Mouse (Mus musculus) cerebellum, adult 9-11 months (tissue): ENCODE measurements around the gene Ccdc28a.

ENCODE experiments used
- DNase-seq: peaks from one replicate; pipeline ENCODE4 v3.0.0; 2022

Ccdc28a gene

GRCm38 (mm10) chr10:18193221-18193620, 41.6 kb downstream of the Ccdc28a start:
- no peak for DNase-seq

DNA sequence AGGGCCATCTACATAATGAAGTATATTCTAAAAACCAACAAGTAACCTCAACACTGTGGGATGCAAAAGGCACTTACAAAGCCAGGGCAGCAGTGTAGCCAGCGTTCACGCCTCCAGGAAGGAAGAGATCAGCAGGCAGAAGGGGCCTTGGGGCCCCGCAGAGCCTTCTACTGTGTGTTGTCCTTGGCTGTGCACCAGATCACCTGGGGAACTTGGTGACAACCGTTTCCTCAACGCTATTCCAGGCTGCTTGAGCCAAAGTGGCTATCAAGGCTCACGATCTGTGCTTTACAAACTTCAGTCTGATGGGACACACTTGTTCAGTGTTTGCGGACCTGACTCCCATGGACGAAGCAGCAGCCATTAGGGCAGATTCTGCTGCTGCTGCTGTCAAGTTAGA, 43.1 kb downstream of the Ccdc28a start:
- no peak for DNase-seq

DNA sequence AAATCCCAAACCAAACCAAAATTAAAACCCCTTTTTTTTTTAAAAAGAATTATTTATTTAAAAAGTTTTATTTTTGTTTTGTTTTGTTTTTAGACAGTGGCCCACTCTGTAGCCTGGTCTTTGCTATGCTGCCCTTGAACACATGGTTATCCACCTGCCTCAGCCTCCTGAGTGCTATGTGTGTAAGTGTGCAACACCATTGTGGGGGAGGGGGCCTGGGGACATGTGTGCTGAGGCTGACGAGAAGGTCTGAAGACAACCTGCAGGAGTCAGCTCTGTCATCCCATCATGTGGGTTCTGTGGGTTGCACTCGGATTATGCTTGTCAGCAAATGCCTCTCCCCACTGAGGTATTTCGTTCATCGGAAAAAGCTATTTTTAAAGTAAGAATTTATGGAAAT, 45.3 kb downstream of the Ccdc28a start:
- DNase-seq, result no peak

- DNase-seq, result no peak
Observed at GRCm38 (mm10) chr10:18188564-18188963, 46.2 kb downstream of the Ccdc28a start.

- DNase-seq, result no peak
Observed at GRCm38 (mm10) chr10:18182246-18182645, 52.6 kb downstream of the Ccdc28a start.

DNA sequence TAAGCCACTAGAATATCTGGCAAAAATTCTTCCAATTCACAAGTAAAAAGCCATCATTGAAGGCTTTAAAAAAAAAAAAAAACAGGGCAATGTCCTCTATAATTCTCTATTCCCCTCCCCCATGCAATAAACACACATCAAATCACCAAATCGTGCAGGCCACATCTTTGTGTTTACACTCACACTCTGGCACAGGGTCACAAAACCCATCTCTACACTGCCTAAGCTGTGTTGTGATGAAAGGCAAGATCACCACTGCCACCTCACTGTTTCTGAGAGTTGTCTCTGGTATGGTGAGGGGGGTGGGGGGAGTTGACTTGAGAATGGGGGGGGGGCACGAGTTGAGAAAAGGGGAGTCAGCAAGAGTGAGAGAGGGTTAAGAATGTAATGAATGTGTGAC, 57.5 kb downstream of the Ccdc28a start:
- DNase-seq, result no peak

DNA sequence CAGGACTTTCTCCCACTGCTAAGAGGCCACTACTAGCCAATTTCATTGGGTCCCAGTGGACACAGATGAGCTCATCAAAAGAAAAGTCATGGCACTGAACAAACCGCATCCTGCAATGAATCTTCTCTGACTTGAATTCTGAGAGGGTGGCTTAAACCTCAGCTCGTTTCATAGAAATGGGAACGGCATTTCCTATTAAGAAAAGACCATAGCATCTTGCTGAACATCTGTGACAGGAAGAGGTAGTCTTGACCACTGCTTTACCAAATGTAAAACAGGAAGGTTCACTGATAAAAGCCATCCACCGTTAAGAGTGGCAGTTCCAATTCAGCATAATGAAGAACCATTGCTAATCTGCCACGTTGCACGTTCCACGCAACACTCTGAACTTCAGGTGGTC, 58.1 kb downstream of the Ccdc28a start:
- no peak for DNase-seq

GRCm38 (mm10) chr10:18175087-18175486, 59.7 kb downstream of the Ccdc28a start:
- no peak for DNase-seq
